Mouse (Mus musculus) cerebellum, adult 18-20 months (tissue): ENCODE measurements at regions not wholly inside any gene's neighbourhood (a gene's known extent, or its start where the extent isn't known, plus 50 kb on each side); places are given as distances from the start of the nearest gene placed in this dataset.
"Not testable (repeated sequence)": the region's sequence is repeated elsewhere in the genome, so short reads cannot be mapped to it uniquely, and the experiment has no call there.

Source experiments
- DNase-seq, 2 experiments: peaks; one replicate each; pipeline ENCODE4 v3.0.0; 2021

GRCm38 (mm10) chr17:16571403-16571802 is 492.5 kb upstream of the Zfp960 start:
- no peak for DNase-seq

- no peak for DNase-seq
Measured at GRCm38 (mm10) chr17:16588791-16589190, 475.1 kb upstream of the Zfp960 start.

GRCm38 (mm10) chr17:16599671-16600070 is 464.2 kb upstream of the Zfp960 start:
- no peak for DNase-seq

GRCm38 (mm10) chr17:16612405-16612979 is 451.4 kb upstream of the Zfp960 start:
- DNase-seq: no peak

DNA sequence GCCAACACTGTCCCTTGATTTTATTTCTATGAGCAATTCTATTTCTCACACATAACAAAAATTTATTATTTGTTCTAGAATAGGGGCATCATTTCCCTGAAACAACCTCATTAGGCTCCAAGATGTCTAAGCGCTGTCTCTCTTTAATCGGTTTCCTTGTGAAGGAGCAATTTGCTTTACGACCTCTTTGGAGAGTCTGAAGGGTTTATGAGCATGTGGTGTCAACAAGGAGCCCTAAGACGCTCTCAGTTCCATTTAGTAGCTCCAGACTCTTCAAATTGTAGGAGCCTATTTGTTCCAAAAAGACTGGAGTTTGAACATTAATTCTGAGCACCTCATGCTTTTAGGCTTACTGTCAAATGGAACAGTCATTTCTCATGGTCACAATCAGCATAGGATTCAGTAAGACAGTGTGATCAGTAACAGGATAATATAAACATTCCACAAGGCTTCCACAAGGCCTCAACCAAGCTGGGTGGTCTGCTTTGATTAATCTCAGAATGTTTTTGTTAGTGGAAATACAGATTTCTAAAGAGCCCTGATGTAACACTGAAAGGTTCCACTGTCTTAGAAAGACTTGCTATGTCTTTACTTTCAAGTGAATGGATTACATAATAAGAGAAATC is 441.9 kb upstream of the Zfp960 start:
- DNase-seq: no peak

DNA sequence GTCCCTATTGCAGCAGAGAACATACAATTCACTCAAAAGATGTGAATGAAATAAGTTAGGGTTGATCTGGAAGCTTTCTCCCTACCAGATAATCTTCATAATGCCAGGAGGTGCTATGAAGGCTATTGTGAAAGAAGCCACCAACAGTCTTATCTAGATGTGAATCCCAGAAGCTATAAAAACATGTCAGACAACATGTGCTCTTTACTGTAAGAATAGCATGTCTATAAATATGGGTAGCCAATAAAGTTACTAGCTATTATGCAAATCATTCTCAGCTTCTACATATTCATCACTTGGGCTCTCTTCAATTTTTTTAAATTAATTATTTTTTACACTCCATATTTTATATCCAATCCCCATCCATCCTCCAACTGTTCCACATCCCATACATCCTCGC is 434.1 kb upstream of the Zfp960 start:
- DNase-seq: no peak

DNA sequence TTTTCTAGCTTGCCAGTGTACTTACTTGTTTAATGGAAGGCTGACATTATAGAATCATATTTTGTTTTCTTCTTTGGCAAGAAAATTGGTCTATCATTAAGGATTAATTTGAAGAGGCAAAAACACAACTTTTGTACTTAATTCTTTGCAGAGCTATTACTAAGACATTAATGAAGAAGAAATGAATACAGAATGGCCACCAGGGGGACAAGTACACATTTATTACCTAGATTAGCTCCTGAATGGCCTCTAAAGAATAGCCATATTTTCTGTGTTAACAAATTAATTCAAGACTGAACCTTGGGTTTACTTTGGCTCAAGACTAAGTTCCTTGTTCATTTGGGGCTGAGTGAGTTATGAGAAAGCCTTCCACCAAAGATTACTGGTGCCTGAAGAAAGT is 430.5 kb upstream of the Zfp960 start:
- no peak for DNase-seq

- no peak for DNase-seq
Measured at GRCm38 (mm10) chr17:16637463-16637862, 426.4 kb upstream of the Zfp960 start.

DNA sequence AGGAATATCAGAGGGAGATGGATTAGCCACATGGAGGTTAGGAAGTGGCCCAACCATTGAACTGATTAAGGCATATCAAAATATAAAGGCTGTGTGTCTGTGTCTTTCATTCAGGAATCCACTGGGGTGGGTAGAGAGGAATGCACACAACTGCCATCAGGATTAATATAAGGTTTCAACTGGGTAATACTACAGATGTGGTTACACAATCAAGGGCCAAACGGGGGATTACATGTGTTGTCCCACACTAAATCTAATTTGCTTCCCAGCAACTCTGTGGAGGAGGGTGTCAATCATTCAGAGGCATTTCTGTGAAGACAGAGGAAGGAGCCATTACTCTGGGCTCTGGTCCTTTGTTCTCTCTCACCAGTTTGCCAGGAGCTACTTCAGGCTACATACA is 416.0 kb upstream of the Zfp960 start:
- DNase-seq: no peak

- DNase-seq: peak; percentile 3 to 10
Measured at GRCm38 (mm10) chr17:16665253-16665652, 398.7 kb upstream of the Zfp960 start.

GRCm38 (mm10) chr17:16667606-16668005 is 396.3 kb upstream of the Zfp960 start:
- DNase-seq: no peak

- DNase-seq: no peak
Measured at GRCm38 (mm10) chr17:16704199-16704598, 359.7 kb upstream of the Zfp960 start.

DNA sequence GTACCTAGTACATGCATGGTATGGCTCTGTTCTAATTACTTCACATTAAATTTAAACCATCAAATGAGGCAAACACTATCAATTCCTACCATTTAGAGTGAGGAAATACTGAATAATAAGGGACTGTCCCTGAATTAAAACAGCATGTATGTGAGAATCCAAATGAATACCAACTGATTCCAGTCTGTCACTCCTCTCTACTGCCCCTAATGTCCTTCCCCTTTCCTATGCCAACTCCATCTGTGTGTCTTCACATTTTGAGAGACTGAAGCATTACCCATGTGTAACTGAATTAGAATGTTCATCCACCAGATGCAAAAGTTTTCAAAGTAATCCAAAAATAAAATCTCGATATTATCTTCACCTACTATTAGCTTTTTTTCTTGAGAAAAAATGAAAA is 358.0 kb upstream of the Zfp960 start:
- DNase-seq: no peak

- no peak for DNase-seq
Measured at GRCm38 (mm10) chr17:16726904-16727303, 337.0 kb upstream of the Zfp960 start.

DNA sequence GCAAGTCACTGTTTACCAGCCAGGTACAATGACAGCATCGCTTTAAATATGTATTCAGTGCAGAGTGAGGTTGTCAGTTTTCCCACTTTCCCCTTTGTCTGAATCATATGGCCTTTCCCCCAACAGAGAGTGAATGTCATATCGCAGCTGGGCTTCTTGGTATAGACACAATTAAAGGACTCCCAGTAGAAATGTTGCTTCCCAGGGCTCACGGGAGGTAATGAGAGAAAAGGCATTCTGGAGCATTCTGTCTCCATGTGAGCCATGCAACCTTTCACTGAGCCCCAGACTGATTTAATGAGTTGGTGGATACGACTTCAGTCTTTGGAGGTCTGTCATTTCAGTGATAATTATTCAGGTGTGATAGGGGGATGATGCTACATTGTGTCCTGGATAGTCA is 310.8 kb upstream of the Zfp960 start:
- DNase-seq: no peak

DNA sequence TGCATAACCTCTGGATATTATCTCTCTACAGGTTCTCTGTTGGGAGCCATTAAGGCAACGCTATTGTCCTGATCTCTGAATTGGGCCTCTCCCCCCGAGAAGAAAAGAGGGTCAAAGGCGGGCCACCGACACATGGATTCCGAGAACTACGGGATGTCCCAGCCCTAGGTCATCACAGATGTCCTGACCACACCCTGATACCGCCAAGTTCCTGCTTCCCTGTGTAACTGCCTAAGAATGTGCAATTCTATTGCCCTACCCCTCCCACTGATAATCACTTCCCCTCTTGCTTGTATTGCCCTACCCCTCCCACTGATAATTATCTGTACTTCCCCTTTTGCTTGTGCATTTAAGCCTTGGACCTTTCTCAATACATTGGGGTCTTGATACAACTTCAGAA is 293.3 kb upstream of the Zfp960 start:
- DNase-seq: not testable (repeated sequence)

DNA sequence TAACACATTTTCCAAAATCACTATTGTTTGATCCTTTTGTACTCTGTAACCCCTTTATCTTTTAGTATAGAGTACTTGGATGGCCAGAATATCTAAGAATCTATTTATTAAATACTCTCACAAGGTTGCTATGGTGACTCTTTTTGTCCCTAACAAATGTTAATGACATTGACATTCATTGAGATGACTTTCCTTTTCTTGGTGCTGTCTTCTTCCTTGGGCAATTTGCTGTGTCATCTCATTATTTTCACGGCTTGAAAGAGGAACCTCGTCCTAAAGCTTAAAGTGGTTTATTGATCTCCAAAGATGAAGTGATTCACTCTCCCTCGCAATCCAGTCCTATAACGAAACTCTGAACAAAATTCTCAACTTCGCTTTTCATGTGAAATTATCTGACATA is 265.6 kb upstream of the Zfp960 start:
- DNase-seq: no peak

- DNase-seq: no peak
Measured at GRCm38 (mm10) chr17:16804986-16805385, 258.9 kb upstream of the Zfp960 start.

DNA sequence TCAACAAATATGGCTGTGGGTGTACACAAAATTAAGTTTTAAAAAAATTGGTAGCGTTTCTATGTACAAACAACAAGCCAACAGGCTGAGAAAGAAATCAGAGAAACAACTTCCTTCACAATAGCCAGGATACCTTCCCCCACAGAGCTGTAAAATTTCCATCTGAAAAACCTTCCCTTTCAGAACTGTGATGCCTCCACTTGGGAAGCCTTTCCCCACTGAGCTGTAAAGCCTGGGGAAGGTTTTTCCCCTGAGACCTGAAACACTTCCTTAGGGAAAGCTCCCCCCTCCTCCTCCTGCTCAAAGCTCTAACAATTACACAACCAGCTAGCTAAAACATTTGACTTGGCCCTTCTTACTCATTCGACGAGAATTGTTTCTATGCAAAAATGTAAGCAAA is 245.5 kb upstream of the Zfp960 start:
- DNase-seq: no peak

- DNase-seq: no peak
Measured at GRCm38 (mm10) chr17:16821716-16822115, 242.2 kb upstream of the Zfp960 start.

- no peak for DNase-seq
Measured at GRCm38 (mm10) chr17:16839152-16839551, 224.8 kb upstream of the Zfp960 start.

- no peak for DNase-seq
Measured at GRCm38 (mm10) chr17:16860771-16861170, 203.1 kb upstream of the Zfp960 start.

GRCm38 (mm10) chr17:16900791-16901190 is 163.1 kb upstream of the Zfp960 start:
- peak; percentile 37 to 48 for DNase-seq

DNA sequence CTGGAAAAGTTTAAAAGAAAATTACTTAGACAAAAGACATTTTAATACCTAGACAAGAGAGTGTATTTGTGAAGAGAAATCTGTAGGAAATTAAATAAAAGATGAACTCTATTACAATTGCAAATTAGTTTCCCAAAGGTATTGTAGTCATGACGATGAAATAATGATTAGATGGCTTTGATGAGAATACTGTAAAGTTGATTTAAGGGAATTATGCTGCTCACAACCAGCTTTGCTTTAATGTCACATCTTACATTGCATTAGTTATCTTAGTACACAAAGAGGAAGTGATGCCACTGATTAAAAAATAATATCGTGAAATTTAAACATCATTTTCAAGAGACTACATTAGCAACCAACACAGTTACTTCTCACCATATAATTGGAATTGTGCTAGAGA is 145.7 kb upstream of the Zfp960 start:
- DNase-seq: no peak

DNA sequence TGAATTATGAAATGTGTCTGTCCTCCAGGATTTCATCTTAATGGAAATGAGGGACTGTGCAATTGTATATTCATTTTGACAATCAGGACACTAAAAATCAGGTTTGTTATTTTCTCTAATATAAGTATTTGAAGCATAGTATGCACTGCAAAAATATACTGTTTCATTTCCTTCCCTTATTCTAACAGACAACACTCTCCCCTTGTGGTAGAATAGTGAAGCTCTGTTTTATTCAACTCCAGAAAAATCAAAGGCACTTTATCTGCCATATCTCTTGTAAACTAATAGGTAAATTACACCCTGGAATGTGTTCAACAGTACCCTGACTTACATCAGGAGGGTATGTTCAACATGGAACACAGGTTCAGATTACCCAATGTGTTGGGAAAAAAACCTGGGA is 137.7 kb upstream of the Zfp960 start:
- no peak for DNase-seq
